14 mouse cellular contexts compared by ENCODE assay signal in the genomic region with DNA sequence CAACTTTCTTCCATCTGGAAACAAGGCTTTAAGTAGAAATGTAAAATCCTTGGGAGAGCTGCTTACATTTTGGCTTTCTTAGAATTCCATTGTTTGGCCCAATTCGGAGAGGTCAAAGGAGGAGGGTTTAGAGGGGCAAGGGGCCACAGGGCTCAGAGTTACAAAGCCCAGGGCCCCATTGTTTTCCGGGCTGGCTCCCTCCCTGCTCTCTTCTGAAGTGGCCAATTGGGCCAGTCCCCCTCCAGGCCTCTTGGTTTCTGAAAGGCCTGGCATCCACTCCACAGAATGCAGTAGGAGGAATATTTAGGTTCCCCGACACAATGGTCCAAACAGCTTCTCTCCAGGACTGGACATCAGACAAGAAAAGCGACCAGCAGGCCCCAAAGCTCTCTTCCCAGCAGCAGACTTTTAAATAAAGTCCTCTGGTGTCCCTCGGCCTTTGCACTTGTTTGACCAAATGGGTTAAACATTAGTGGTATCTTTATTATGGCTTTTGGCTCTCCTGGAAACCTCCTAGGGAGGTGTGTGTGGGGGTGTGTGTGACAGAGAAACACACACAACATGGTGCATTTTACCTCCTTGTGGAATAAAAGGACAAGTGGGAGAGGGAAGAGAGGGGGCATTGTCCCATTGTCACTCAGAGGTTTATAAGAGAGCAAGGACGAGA.
DNase-seq lines count a peak whose midpoint lies in the region; ATAC-seq and TF ChIP-seq lines count a peak whose summit lies in the region.
"Had no signal": no experiment of that assay in that cellular context is flagged by ENCODE, and none has a peak within 500 bp of the region (broad histone marks: within the 10 kb centered on the region; RNA-seq: fewer than 3 reads in every experiment).

No protein-coding gene starts in this region.

- no peaks in the 10 kb centered on the region for H3K36me3 ChIP-seq in hindbrain, embryonic 11.5 days (ENCODE audit: control insufficient read depth, insufficient read depth, low read length)
- no peaks in the 10 kb centered on the region for H3K36me3 ChIP-seq in hindbrain, embryonic 13.5 days
- H3K36me3 ChIP-seq in limb, embryonic 10.5 days, result no peaks in the 10 kb centered on the region
- H3K36me3 ChIP-seq: G1E had no signal

- 20% methylated on average over 6 of the region's 6 CpGs for WGBS in hindbrain, embryonic 11.5 days
- WGBS in hindbrain, embryonic 13.5 days, result 14% methylated on average over 6 of the region's 6 CpGs
- 54% methylated on average over 6 of the region's 6 CpGs for WGBS in limb, embryonic 10.5 days

- H3K4me3 ChIP-seq in hindbrain, embryonic 11.5 days (ENCODE audit: low read depth, low read length), result no peak overlapping the region
- H3K4me3 ChIP-seq in hindbrain, embryonic 13.5 days, result no peak overlapping the region
- no peak overlapping the region for H3K4me3 ChIP-seq in limb, embryonic 10.5 days
- H3K4me3 ChIP-seq: myocyte had no signal

- peak overlapping the region; percentile 51 for H3K27ac ChIP-seq in hindbrain, embryonic 11.5 days (ENCODE audit: low read depth, low read length)
- H3K27ac ChIP-seq in hindbrain, embryonic 13.5 days, result no peak overlapping the region
- H3K27ac ChIP-seq in limb, embryonic 10.5 days, result peak overlapping the region; percentile 46; the same call in 1 of the 2 replicates

- no peak for TF ChIP-seq CTCF in brain, embryonic 14.5 days (IDR thresholded peaks at IDR 0.05; ENCODE audit: borderline replicate concordance, extremely low read depth, insufficient read depth, insufficient read length)

- no peak overlapping the region for H3K4me2 ChIP-seq in hindbrain, embryonic 11.5 days (replicated peaks; ENCODE audit: low read depth, low read length)
- no peak overlapping the region for H3K4me2 ChIP-seq in hindbrain, embryonic 13.5 days
- H3K4me2 ChIP-seq: lung, embryonic 14.5 days had no signal

- H3K4me1 ChIP-seq in hindbrain, embryonic 11.5 days (replicated peaks; ENCODE audit: control insufficient read depth, insufficient read depth, low read length), result no peaks in the 10 kb centered on the region; the same call in none of the 2 replicates
- peaks cover 7% of the 10 kb centered on the region; the same call in 1 of the 2 replicates for H3K4me1 ChIP-seq in hindbrain, embryonic 13.5 days (replicated peaks)
- peaks cover 46% of the 10 kb centered on the region for H3K4me1 ChIP-seq in limb, embryonic 10.5 days

- no peaks in the 10 kb centered on the region for H3K9me3 ChIP-seq in hindbrain, embryonic 11.5 days (ENCODE audit: control insufficient read depth, low read length)
- no peaks in the 10 kb centered on the region for H3K9me3 ChIP-seq in hindbrain, embryonic 13.5 days
- no peaks in the 10 kb centered on the region for H3K9me3 ChIP-seq in limb, embryonic 10.5 days (replicated peaks)

- TF ChIP-seq POLR2A in brain, embryonic 14.5 days (IDR thresholded peaks at IDR 0.05; ENCODE audit: borderline replicate concordance, extremely low read depth, insufficient read depth, insufficient read length, poor library complexity, severe bottlenecking), result no peak

- no peak for ATAC-seq in hindbrain, embryonic 11.5 days (ENCODE audit: low FRiP score)
- ATAC-seq in hindbrain, embryonic 13.5 days (ENCODE audit: low FRiP score), result no peak
- ATAC-seq in frontal cortex, adult (ENCODE audit: low TSS enrichment), result no peak

- no peaks in the 10 kb centered on the region for H3K27me3 ChIP-seq in hindbrain, embryonic 11.5 days (ENCODE audit: control insufficient read depth, insufficient read depth, low read length)
- H3K27me3 ChIP-seq in hindbrain, embryonic 13.5 days, result 0 out of 2 replicates have a peak, but pooled peaks cover 7% of the 10 kb centered on the region
- H3K27me3 ChIP-seq in limb, embryonic 10.5 days (ENCODE audit: low read depth, poor library complexity, severe bottlenecking), result no peaks in the 10 kb centered on the region

- peak; percentile 30 for DNase-seq in hindbrain, embryonic 11.5 days (ENCODE audit: low spot score)
- DNase-seq in brain, embryonic 14.5 days (ENCODE audit: low read depth), result peak; percentile 28
- peak; percentile 73 for DNase-seq in embryo, embryonic 9.5 days (ENCODE audit: extremely low spot score)
- DNase-seq in limb, embryonic 10.5 days (ENCODE audit: low spot score), result no peak
- DNase-seq in retina, postnatal 1 day, result no peak
- DNase-seq: adrenal gland, postnatal 10 days; cerebellum, postnatal 14 days; heart, postnatal 10 days; layer of hippocampus, adult 9-11 months; lung, embryonic 14.5 days had no signal

- H3K9ac ChIP-seq in hindbrain, embryonic 11.5 days (ENCODE audit: low read depth, low read length), result no peak overlapping the region
- H3K9ac ChIP-seq in hindbrain, embryonic 13.5 days, result no peak overlapping the region
- H3K9ac ChIP-seq: lung, embryonic 14.5 days had no signal

Comparison
In these comparisons a context has a peak if more than half of its experiments do, and no peak if none do; other contexts are left out.
1. DNase-seq: peak in hindbrain, embryonic 11.5 days (single experiment), brain, embryonic 14.5 days (single experiment) and embryo, embryonic 9.5 days (single experiment); none in limb, embryonic 10.5 days (single experiment) and retina, postnatal 1 day (single experiment).